Mouse (Mus musculus) small intestine, adult 10 weeks (tissue): ENCODE results near the gene Kdm5d. TPM values are rescaled to one million over a fixed set of nuclear protein-coding genes. Genes with fewer than 3 reads are reported as not detected.

Source experiments
- polyA plus RNA-seq: library from polyadenylated mRNA; stranded (reverse); fragments of 350-450 nt; fragmentation: Illumina TruSeq; extraction: RNeasy Lipid Tissue Mini Kit (QIAGEN cat#74804); gene quantifications from one replicate; pipeline ENCODE4 v1.2.3, GENCODE M21; 2014; ENCODE audit warnings: low replicate concordance

The Kdm5d gene
- not detected for polyA plus RNA-seq

GRCm38 (mm10) chrY:897393-898227, at the start of gene Kdm5d:
Kdm5d (plus strand) TSS chrY:897788.

Other genes with a start within 250 kb of the Kdm5d start
- gene Zfy1, start 100.4 kb upstream of the Kdm5d start, polyA plus RNA-seq: not detected
- not detected for gene Uba1y, start 79.1 kb upstream of the Kdm5d start, polyA plus RNA-seq
- not detected for gene Eif2s3y, start 112.8 kb downstream of the Kdm5d start, polyA plus RNA-seq